Mouse (Mus musculus): ENCODE measurements around the gene Poll. TPM values are rescaled to one million over a fixed set of nuclear protein-coding genes. Genes with fewer than 3 reads are reported as not detected.

The Poll gene
- 15.5 TPM for polyA plus RNA-seq (2017; shearing (Covaris generic))

DNA sequence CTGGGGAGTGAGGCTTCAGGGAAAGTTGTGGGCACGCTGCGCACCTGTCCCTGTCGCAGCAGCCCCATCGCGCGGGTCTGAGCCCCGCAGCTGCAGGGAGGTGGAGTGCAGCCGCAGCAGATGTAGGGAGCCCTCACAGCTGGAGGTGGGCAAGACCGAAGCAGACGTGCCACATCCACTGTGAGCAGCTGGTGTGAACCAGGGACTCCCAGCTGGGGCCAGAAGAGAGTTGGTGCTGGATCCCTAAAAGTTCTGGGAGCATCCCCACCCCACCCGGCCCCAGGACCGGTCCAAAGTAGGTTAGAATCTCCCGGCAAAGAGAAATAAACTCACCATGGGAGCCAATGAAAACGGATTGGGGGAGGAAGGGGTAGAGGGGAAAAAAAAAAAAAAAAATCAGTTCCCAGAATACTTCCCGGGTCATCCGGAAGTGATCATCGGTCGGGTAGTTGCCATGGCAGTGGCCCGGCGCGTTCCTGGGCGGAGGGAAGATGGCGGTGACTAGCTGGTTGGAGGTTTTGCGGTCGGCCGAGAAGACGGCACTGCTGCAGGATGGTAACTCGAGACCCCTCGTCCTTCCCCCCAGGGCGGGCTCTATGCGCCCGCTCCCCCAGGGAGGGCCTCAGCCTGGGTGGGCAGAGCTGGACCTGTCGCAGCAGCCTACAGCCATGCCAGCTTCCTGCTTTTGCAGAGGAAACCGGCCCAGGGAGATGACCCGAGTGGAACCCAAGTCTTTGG, at the start of gene Poll, which contains the start of gene Gm17018:
Gene Poll, minus strand, starts transcription at position 379 of the 738 bp plus-strand sequence.
Gene Gm17018, plus strand, starts transcription at position 463 of the 738 bp plus-strand sequence.

Other genes starting within 250 kb of the Poll start
- 35.5 TPM for gene Btrc, start 196.8 kb downstream of the Poll start, polyA plus RNA-seq (2017; shearing (Covaris generic))
- 57.8 TPM for gene Gm17018, start 84 bp upstream of the Poll start, polyA plus RNA-seq (2017; shearing (Covaris generic))
- gene Fbxw4, start 99.8 kb upstream of the Poll start, polyA plus RNA-seq (2017; shearing (Covaris generic)) = 8.5 TPM
- gene Fgf8, start 182.4 kb upstream of the Poll start, polyA plus RNA-seq (2017; shearing (Covaris generic)) = not detected
- gene Npm3, start 189.1 kb upstream of the Poll start, polyA plus RNA-seq (2017; shearing (Covaris generic)) = 38.1 TPM
- gene Mgea5, start 223.3 kb upstream of the Poll start, polyA plus RNA-seq (2017; shearing (Covaris generic)) = 128 TPM

Data from activated CD4-positive, CD25-positive, alpha-beta regulatory T cell, adult 9 weeks (primary cell).